Mouse (Mus musculus): Measurements from ENCODE around the gene Tcstv3.
"Not testable (repeated sequence)": the region's sequence is repeated elsewhere in the genome, so short reads cannot be mapped to it uniquely, and the experiment has no call there.

Tcstv3 gene

DNA sequence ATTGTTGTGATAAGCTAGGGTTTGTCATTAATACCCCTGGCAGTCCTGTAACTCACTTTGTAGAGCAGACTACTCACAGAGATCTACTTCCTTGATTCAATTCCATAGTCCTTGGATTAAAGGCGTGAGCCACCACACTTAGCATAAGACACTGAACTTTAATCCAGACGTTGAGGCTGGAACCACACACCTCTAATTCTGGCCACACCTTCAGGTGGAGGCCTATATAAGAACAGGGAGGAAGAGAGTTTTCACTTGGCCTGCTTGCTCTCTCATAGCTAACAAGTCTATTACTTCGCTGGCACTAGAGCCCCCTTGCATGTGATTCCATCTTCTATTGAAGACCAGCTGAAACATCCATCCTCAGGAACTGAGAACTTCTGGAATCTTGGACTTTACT lies at the start of gene Tcstv3:
Tcstv3 (plus strand) TSS at position 301 of the 400 bp plus-strand sequence.
- CTCF ChIA-PET, result not testable (repeated sequence)

DNA sequence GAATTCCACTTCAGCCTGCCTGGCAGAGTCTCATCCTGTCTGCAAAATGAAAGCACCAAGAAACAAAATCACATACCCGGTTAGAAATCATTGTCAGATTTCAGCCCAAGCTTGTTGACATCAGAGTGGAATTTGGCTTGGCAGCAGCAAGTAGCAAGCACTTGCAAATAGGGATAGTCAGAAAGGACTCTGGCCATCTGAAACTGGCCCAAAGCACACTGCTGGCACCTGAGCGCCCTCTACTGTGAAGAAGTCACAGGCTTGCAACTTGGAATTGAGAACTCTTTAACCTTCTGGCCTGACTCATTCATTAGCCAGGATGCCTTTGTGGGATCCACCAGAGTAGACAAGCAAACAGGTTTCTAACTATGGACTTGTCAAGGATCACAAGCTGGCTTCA lies 38.8 kb upstream of the Tcstv3 start:
- CTCF ChIA-PET, result not testable (repeated sequence)

DNA sequence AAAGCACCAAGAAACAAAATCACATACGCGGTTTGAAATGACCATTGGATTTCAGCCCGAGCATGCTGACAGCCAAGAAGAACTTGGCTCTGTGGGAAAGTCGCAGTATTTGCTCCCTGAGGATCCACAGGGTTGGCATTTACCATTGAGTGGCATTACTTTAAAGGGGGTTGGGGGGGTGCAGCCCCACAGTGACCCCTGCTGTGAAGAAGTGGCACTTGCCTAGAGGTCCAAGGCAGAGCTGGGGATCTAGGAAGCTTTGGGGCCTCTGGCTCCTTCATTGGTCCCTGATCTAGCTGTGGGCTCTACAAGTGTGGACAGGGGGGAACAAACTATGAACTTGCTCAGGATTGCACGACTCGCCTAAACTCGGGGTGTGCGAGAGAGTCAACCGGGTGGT lies 37.9 kb upstream of the Tcstv3 start:
- CTCF ChIA-PET, result no interaction called here

DNA sequence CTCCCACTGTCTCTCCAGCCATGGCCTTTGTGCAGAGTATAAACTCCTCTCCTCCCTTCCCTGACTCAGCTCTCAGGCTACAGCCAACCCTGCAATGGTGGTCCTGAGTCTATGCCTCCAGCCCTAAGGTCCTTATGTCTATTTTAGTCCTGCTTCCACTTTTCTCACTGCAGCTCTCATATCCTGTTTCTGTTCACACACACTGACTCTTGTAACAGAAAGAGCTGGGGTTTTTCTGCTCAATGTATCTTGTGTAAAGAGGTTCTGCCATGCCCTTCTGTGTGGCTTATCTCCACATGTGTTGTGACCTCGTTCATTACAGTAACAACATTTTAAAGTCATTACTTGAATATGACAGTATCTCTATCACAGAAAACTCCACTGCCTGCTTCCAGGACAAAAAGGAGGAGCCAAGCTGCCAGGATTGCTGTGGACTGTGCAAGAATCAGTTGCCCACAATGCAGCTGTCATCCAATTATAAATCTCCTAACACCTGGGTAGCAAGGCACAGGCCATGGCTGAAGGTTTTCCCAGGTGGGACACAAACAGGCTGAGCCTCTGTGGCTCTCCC lies 17.3 kb upstream of the Tcstv3 start:
- CTCF ChIA-PET, result no interaction called here

DNA sequence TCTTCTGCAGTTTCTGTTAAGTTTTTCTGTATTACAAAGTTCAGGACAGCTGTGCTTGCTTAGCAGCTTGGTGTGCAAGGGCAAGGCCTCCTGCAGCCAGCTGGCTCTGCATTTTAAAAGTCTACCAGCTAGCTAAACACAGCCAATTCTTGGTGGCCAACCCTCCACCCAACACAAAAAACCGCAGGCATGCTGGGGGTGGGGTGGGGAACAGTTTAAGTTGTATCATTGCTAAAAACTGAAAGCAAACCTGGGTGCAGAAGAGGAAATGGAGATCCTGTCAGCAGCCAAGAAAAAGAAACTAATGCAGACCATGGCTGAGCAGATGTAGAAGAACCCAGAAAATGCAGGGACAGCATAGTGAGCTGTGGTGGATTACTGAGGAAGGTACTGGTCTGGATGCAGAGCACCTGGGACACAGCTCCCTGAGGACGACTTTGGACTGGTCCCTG lies 16.7 kb upstream of the Tcstv3 start, which contains the start of gene BC147527:
BC147527 (plus strand) TSS at position 402 of the 452 bp plus-strand sequence.
- CTCF ChIA-PET, result no interaction called here

DNA sequence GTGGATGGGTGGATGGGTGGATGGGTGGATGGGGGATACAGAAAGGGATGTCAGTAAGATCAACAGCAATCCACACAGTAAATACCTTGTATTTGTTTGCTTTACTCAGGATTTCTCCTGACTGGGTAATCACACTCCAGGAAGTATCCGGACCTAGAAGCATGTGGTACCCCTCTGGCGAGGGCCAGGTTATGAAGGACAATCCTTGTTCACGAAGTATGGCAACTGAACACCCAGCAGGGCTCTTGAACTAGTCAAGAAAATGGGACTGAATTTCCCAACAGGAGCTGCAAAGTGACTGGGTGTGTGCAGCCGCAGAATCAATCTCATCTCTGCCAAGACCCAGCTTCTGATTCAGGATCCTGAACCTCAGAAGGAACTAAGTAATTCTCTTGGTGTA lies 15.8 kb upstream of the Tcstv3 start:
- CTCF ChIA-PET, result no interaction called here

DNA sequence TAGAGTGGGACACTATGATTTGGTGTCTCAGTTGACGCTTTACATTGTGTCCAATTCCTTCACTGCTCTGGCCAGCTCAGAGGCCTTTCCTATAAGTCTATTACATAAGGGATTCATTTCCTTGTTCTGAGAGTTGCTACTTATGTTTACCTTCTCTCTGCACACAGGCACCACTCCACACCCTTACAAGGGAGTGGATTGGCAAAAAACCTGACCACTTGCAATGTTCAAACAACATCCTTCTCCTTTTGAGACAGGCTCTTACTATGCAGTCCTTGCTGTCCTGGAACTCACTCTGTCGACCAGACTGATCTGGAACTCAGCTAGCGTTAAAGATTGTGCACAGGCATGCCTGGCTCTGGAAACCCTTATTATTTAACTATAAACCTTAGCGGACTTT lies 5.9 kb upstream of the Tcstv3 start:
- CTCF ChIA-PET, result no interaction called here

DNA sequence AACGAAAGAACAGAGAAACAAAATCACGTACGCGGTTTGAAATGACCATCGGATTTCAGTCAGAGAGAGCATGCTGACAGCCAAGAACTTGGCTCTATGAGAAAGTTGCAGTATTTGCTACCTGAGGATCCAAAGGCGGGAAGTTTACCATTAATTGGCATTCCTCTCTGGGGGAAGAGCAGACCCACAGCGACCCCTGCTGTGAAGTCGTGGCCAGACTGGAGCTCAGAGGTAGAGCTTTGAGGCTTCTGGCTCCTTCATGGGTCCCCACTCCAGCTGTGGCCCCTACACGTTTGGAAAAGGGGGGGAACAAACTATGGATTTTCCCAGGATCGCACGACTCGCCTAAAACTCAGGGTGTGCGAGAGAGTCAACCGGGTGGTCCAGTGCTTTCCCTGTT lies 3.1 kb upstream of the Tcstv3 start:
- CTCF ChIA-PET, result no interaction called here

DNA sequence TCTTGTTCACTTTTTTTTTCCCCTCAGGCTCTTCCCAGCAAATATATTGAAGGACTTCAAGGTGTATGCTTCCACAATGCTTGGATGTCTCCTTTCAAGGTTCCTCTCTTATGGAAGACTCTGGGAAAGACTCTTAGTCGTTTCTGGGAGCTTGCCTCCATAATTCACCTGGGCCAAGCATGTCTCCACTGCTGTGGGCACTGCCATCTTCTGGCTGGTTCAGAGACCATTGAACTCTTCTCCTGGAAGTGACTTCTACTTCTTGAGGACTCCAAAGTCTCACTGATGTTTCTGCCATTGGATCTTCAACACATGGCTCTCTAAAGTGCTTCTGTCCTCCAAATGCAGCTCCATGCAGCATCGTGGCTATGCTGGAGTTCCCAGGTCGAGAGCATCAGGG lies 3.5 kb downstream of the Tcstv3 start:
- CTCF ChIA-PET, result no interaction called here

DNA sequence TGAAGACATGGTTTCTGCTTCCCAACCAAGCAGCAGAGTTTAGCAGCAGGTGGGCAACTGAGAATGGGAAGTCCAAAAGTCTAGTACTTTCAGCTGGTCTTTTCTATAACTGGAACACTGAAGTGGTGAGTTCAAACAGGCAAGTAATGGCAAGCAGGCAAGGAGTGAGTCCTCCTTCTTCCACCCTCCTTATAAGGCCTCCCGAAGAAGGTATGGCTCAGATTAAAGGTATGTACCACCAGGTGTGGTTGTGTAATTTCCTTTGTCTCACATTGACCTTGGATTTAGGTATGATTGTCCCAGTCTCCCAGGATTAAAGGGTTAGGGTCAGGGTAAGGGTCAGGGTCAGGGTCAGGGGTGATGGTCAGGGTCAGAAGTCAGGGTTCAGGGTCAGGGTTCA lies 4.0 kb downstream of the Tcstv3 start:
- CTCF ChIA-PET, result no interaction called here

Data from spleen, embryonic (tissue).